13 mouse cellular contexts compared by ENCODE assay signal in genomic region chr7:27613751-27614499, GRCm38 (mm10). TPM values are rescaled to one million over a fixed set of nuclear protein-coding genes. Genes with fewer than 3 reads are reported as not detected.
A peak's percentile ranks its signal among the peaks of the same experiment; 100 is the strongest.
DNase-seq lines count a peak whose midpoint lies in the region; ATAC-seq and TF ChIP-seq lines count a peak whose summit lies in the region.
"Had no signal": no experiment of that assay in that cellular context is flagged by ENCODE, and none has a peak within 500 bp of the region (broad histone marks: within the 10 kb centered on the region; RNA-seq: fewer than 3 reads in every experiment).

No protein-coding gene starts in this region.

- peak overlapping the region; percentile 10; the same call in 1 of the 2 replicates for H3K4me2 ChIP-seq in forebrain, embryonic 12.5 days
- H3K4me2 ChIP-seq in neural tube, embryonic 14.5 days (ENCODE audit: low read depth, low read length), result no peak overlapping the region; the same call in 1 of the 2 replicates
- H3K4me2 ChIP-seq: heart, embryonic 13.5 days had no signal

- no peak for TF ChIP-seq POLR2A in kidney, adult 2 months (IDR thresholded peaks at IDR 0.05; ENCODE audit: low read depth, low read length)

- DNase-seq in retina, postnatal 1 day, result peak; percentile 18
- DNase-seq in retina, embryonic 14.5 days (ENCODE audit: low spot score), result no peak
- peak; percentile 65 to 72 for DNase-seq in layer of hippocampus, adult 8-10 months (ENCODE audit: low spot score in 2 of 2)
- DNase-seq in thymus, postnatal 0 days (ENCODE audit: low spot score), result no peak
- DNase-seq in kidney, adult 2 months, result no peak
- no peak for DNase-seq in yolk sac, embryonic 10.5 days (ENCODE audit: low spot score)
- DNase-seq: kidney, adult 9 months; liver had no signal

- ATAC-seq in forebrain, embryonic 12.5 days (ENCODE audit: low FRiP score), result peak; percentile 71; the same call in 1 of the 2 replicates
- peak; percentile 68; the same call in 1 of the 2 replicates for ATAC-seq in neural tube, embryonic 14.5 days (ENCODE audit: low read depth)

- H3K27me3 ChIP-seq in forebrain, embryonic 12.5 days, result no peaks in the 10 kb centered on the region
- H3K27me3 ChIP-seq in neural tube, embryonic 14.5 days (ENCODE audit: control insufficient read depth, insufficient read depth, low read length), result no peaks in the 10 kb centered on the region
- no peaks in the 10 kb centered on the region for H3K27me3 ChIP-seq in kidney, adult 2 months (replicated peaks; ENCODE audit: control insufficient read depth, insufficient read depth, low read length)
- H3K27me3 ChIP-seq: heart, embryonic 13.5 days had no signal

- H3K9ac ChIP-seq in forebrain, embryonic 12.5 days, result no peak overlapping the region
- no peak overlapping the region for H3K9ac ChIP-seq in neural tube, embryonic 14.5 days (replicated peaks; ENCODE audit: low read depth, low read length)
- H3K9ac ChIP-seq: heart, embryonic 13.5 days had no signal

- peak overlapping the region; percentile 64 for H3K27ac ChIP-seq in forebrain, embryonic 12.5 days
- peak overlapping the region; percentile 40; the same call in 1 of the 2 replicates for H3K27ac ChIP-seq in neural tube, embryonic 14.5 days (ENCODE audit: low read depth, low read length)
- H3K27ac ChIP-seq in kidney, adult 2 months (ENCODE audit: insufficient read depth, low read depth, low read length), result no peak overlapping the region
- H3K27ac ChIP-seq: heart, embryonic 13.5 days had no signal

- WGBS in forebrain, embryonic 12.5 days, result 45% methylated on average over 8 of the region's 8 CpGs
- 44% methylated on average over 8 of the region's 8 CpGs for WGBS in neural tube, embryonic 14.5 days
- WGBS in kidney, adult 2 months, result 77% methylated on average over 8 of the region's 8 CpGs

- H3K36me3 ChIP-seq in forebrain, embryonic 12.5 days (replicated peaks), result peaks cover 50% of the 10 kb centered on the region
- peaks cover 17% of the 10 kb centered on the region for H3K36me3 ChIP-seq in neural tube, embryonic 14.5 days (ENCODE audit: control insufficient read depth, insufficient read depth, low read length)
- H3K36me3 ChIP-seq in kidney, adult 2 months (ENCODE audit: control insufficient read depth, insufficient read depth, low read length), result no peaks in the 10 kb centered on the region

- H3K4me3 ChIP-seq in forebrain, embryonic 12.5 days (replicated peaks), result no peak overlapping the region
- no peak overlapping the region for H3K4me3 ChIP-seq in neural tube, embryonic 14.5 days (ENCODE audit: low read depth, low read length)
- H3K4me3 ChIP-seq in kidney, adult 2 months (ENCODE audit: insufficient read depth, low read depth, low read length), result no peak overlapping the region
- H3K4me3 ChIP-seq: erythroblast, embryonic 14.5 days; heart, embryonic 13.5 days had no signal

- peaks cover 22% of the 10 kb centered on the region for H3K4me1 ChIP-seq in forebrain, embryonic 12.5 days
- H3K4me1 ChIP-seq in neural tube, embryonic 14.5 days (ENCODE audit: control insufficient read depth, insufficient read depth, low read length), result 0 out of 2 replicates have a peak, but pooled peaks cover 5% of the 10 kb centered on the region
- H3K4me1 ChIP-seq in kidney, adult 2 months (ENCODE audit: control insufficient read depth, insufficient read depth, low read length), result no peaks in the 10 kb centered on the region

- no peak for TF ChIP-seq CTCF in kidney, adult 2 months (conservative IDR thresholded peaks at IDR 0.05; ENCODE audit: insufficient read depth, insufficient read length, low read depth, low read length)

- H3K9me3 ChIP-seq in forebrain, embryonic 12.5 days, result no peaks in the 10 kb centered on the region
- no peaks in the 10 kb centered on the region for H3K9me3 ChIP-seq in neural tube, embryonic 14.5 days (ENCODE audit: control insufficient read depth, low read length)
- H3K9me3 ChIP-seq: heart, embryonic 13.5 days had no signal

RNA-seq across cellular contexts. Expression of gene Akt2, which starts 22.6 kb away (rescaled TPM):
- polyA plus RNA-seq in forebrain, embryonic 12.5 days (2016; fragmentation: Nextera tagmentation; extraction: Ambion mirVana), result 81.2 and 84.6 TPM in 2 replicates
- total RNA-seq in layer of hippocampus, adult 8-10 months (2022), result 100 to 1,000 TPM in 2 of 4 experiments, 10 to 100 TPM in 2; 72.2 to 109 (median 97.5) TPM
- 44.1 and 51.4 TPM in 2 replicates for polyA plus RNA-seq in neural tube, embryonic 14.5 days (2014; fragmentation: Nextera tagmentation; extraction: Ambion mirVana)
- polyA plus RNA-seq in thymus, postnatal 0 days (2015; fragmentation: Nextera tagmentation; extraction: Ambion mirVana), result 73.2 and 75.3 TPM in 2 replicates
- 83.9 and 89.2 TPM in 2 replicates for polyA plus RNA-seq in kidney, adult 2 months (2012; rRNA removed)

RNA-seq across cellular contexts. Expression of gene Ttc9b, which starts 39.8 kb away (rescaled TPM):
- 21.4 and 24.8 TPM in 2 replicates for polyA plus RNA-seq in forebrain, embryonic 12.5 days (2016; fragmentation: Nextera tagmentation; extraction: Ambion mirVana)
- total RNA-seq in layer of hippocampus, adult 8-10 months (2022), result 10 to 100 TPM; 37.0 to 42.0 (median 41.1) TPM
- polyA plus RNA-seq in neural tube, embryonic 14.5 days (2014; fragmentation: Nextera tagmentation; extraction: Ambion mirVana), result 80.3 and 111 TPM in 2 replicates
- not detected in 2 replicates for polyA plus RNA-seq in thymus, postnatal 0 days (2015; fragmentation: Nextera tagmentation; extraction: Ambion mirVana)
- not detected in 2 replicates for polyA plus RNA-seq in kidney, adult 2 months (2012; rRNA removed)
- total RNA-seq: megakaryocyte, adult 5-6 weeks had no signal
- polyA plus RNA-seq: erythroblast, embryonic 14.5 days had no signal

Comparison
In these comparisons a context has a peak if more than half of its experiments do, and no peak if none do; other contexts are left out.
1. DNase-seq: peak in retina, postnatal 1 day (single experiment) and layer of hippocampus, adult 8-10 months (2 of 2); none in retina, embryonic 14.5 days (single experiment), thymus, postnatal 0 days (single experiment), kidney, adult 2 months (single experiment) and yolk sac, embryonic 10.5 days (single experiment).
2. RNA of gene Ttc9b, which starts 39.8 kb away (polyA plus RNA-seq): 80.3 to 111 TPM in neural tube, embryonic 14.5 days and 21.4 to 24.8 TPM in forebrain, embryonic 12.5 days; not detected in thymus, postnatal 0 days and not detected in kidney, adult 2 months; every median in the first group is over 10 times any median in the second.